Mouse (Mus musculus) ES-E14 (cell line): Measurements from ENCODE around the gene Ccdc97.

Experiments
- CHD2 ChIP-seq: IDR thresholded peaks from 2 replicates; pipeline ENCODE4 v1.6.1; 2014; ENCODE audit warnings: mild to moderate bottlenecking, low read depth, low read length, inconsistent platforms
- HCFC1 ChIP-seq: IDR thresholded peaks from 2 replicates; pipeline ENCODE4 v1.6.1; 2012; ENCODE audit warnings: low read length, inconsistent platforms, borderline replicate concordance; ENCODE audit not compliant: insufficient read depth

- no peak for TF ChIP-seq HCFC1
- no peak for TF ChIP-seq CHD2
Observed at GRCm38 (mm10) chr7:25681341-25682231, 37.3 kb downstream of the Ccdc97 start.
